Mouse (Mus musculus): Measurements from ENCODE around the gene Erich3. TPM values are rescaled to one million over a fixed set of nuclear protein-coding genes. Genes with fewer than 3 reads are reported as not detected.

The Erich3 gene
- total RNA-seq, 2 experiments from 2014 or later: 6.9 to 9.6 TPM

DNA sequence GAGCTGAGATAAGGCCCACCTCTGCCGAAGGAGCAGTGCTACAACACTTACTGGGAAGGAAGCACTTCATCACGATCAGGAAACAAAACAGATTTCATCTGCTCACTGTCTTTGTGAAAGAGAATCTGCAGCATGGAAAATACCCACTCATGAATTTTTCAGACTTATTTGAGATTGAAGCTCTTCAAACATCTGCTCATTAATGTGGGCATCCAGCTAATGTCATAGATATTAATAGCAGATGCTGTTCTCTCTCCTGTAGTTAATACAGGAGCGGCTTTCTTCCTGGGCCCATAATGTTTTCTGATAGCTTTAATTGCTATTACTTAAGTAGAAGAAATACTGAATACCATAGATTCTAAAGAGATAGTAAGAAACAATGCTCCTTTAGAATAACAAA is 152.6 kb downstream of the Erich3 start:
- DNase-seq (ENCODE audit: low spot score in 2 of 2): no peak
- intact Hi-C loops (cut with DNase I): loop anchor here (5.0 to 10.0 kb wide), 2 partner anchors 164 to 279 kb away; partner anchors contain the start of genes Fpgt and Lrriq3

- peak; percentile 53 to 87 for DNase-seq (ENCODE audit: low spot score in 2 of 2)
- intact Hi-C loops (cut with DNase I): loop anchor here (5.0 to 10.0 kb wide), 2 partner anchors 165 to 278 kb away; partner anchors contain the start of genes Fpgt and Lrriq3
These were observed 153.4 kb downstream of the Erich3 start for GRCm38 (mm10) chr3:154816801-154817625.

Other genes with a start within 250 kb of the Erich3 start
- 10 to 100 TPM; 21.1 to 23.7 TPM for gene Cryz, start 67.1 kb upstream of the Erich3 start, total RNA-seq (2021)
- 10 to 100 TPM; 12.3 to 12.4 TPM for gene Tyw3, start 66.8 kb upstream of the Erich3 start, total RNA-seq (2021)

All from left cerebral cortex, postnatal 14 days (tissue).